Mouse (Mus musculus): ENCODE data around the gene Hmgb1. TPM values are rescaled to one million over a fixed set of nuclear protein-coding genes. Genes with fewer than 3 reads are reported as not detected.
A peak's percentile ranks its signal among the peaks of the same experiment; 100 is the strongest.

The Hmgb1 gene
- polyA plus RNA-seq, 1 experiment from 2014 or later, result 1,696 TPM

- Histone ChIP-seq H3K4me2 (no peak overlapping the region), H3K9me3 (peaks cover 5% of the 10 kb centered on the region; the same call in 1 of the 2 replicates), H3K27me3 (no peaks in the 10 kb centered on the region), H3K4me3 (no peak overlapping the region), H3K9ac (no peak overlapping the region), H3K4me1 (peaks cover 32% of the 10 kb centered on the region), H3K36me3 (no peaks in the 10 kb centered on the region), H3K27ac (no peak overlapping the region)
- WGBS, result 97% methylated on average over 4 of the region's 4 CpGs
- no peak for ATAC-seq (ENCODE audit: insufficient number of reproducible peaks, insufficient read depth, low FRiP score, low TSS enrichment, low read depth)
Observed at GRCm38 (mm10) chr5:149032438-149032837, 151.9 kb downstream of the Hmgb1 start.

GRCm38 (mm10) chr5:149031199-149031750 lies 153.0 kb downstream of the Hmgb1 start:
- peak overlapping the region; percentile 71 for H3K4me2 ChIP-seq
- peak overlapping the region; percentile 73 for H3K9ac ChIP-seq
- H3K27me3 ChIP-seq, result no peaks in the 10 kb centered on the region
- no peaks in the 10 kb centered on the region for H3K36me3 ChIP-seq
- ATAC-seq (ENCODE audit: insufficient number of reproducible peaks, insufficient read depth, low FRiP score, low TSS enrichment, low read depth), result peak; percentile 70
- peaks cover 32% of the 10 kb centered on the region for H3K4me1 ChIP-seq
- H3K4me3 ChIP-seq, result peak overlapping the region; percentile 44
- no peaks in the 10 kb centered on the region for H3K9me3 ChIP-seq
- H3K27ac ChIP-seq, result peak overlapping the region; percentile 90
- 3% methylated on average over 30 of the region's 30 CpGs for WGBS

DNA sequence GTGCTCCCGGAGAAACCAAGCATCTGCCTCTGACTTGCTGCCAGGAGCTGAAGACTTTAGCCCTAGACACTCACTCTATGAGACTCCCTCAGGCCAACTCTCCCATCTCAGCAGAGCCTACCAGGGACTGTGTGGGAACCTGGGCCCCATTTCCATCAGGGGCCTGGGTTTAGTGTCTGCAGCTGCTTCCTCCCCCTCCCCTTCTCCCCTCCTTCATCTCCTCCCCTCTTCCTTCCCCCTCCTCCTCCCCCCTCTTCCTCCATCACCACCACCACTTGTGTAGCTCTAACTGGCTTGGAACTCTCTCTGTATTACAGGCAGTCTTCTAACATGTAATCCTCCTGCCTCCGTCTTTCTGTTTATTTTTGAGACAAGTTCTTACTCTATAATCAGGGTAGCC lies 154.2 kb downstream of the Hmgb1 start:
- H3K4me3 ChIP-seq, result no peak overlapping the region
- no peaks in the 10 kb centered on the region for H3K36me3 ChIP-seq
- H3K4me1 ChIP-seq, result peaks cover 32% of the 10 kb centered on the region
- ATAC-seq (ENCODE audit: insufficient number of reproducible peaks, insufficient read depth, low FRiP score, low TSS enrichment, low read depth), result no peak
- H3K9ac ChIP-seq, result 0 out of 2 replicates have a peak overlapping the region, but pooled peaks have one; percentile 40
- H3K4me2 ChIP-seq, result no peak overlapping the region
- no peaks in the 10 kb centered on the region for H3K9me3 ChIP-seq
- no peaks in the 10 kb centered on the region for H3K27me3 ChIP-seq
- peak overlapping the region; percentile 90 for H3K27ac ChIP-seq
- 50% methylated on average over 2 of the region's 2 CpGs for WGBS

GRCm38 (mm10) chr5:149028394-149028793 lies 155.9 kb downstream of the Hmgb1 start:
- Histone ChIP-seq H3K36me3 (no peaks in the 10 kb centered on the region), H3K27me3 (no peaks in the 10 kb centered on the region), H3K9ac (no peak overlapping the region), H3K4me1 (peaks cover 32% of the 10 kb centered on the region), H3K4me3 (no peak overlapping the region), H3K27ac (no peak overlapping the region), H3K4me2 (no peak overlapping the region), H3K9me3 (no peaks in the 10 kb centered on the region)
- ATAC-seq (ENCODE audit: insufficient number of reproducible peaks, insufficient read depth, low FRiP score, low TSS enrichment, low read depth), result no peak
- WGBS, result 80% methylated on average over 5 of the region's 5 CpGs

- ATAC-seq (ENCODE audit: insufficient number of reproducible peaks, insufficient read depth, low FRiP score, low TSS enrichment, low read depth), result no peak
- Histone ChIP-seq H3K27ac (no peak overlapping the region), H3K9ac (no peak overlapping the region), H3K9me3 (no peaks in the 10 kb centered on the region), H3K27me3 (no peaks in the 10 kb centered on the region), H3K4me2 (no peak overlapping the region), H3K36me3 (no peaks in the 10 kb centered on the region), H3K4me3 (no peak overlapping the region), H3K4me1 (peaks cover 32% of the 10 kb centered on the region)
- 80% methylated on average over 8 of the region's 8 CpGs for WGBS
Observed at GRCm38 (mm10) chr5:149027389-149027788, 156.9 kb downstream of the Hmgb1 start.

DNA sequence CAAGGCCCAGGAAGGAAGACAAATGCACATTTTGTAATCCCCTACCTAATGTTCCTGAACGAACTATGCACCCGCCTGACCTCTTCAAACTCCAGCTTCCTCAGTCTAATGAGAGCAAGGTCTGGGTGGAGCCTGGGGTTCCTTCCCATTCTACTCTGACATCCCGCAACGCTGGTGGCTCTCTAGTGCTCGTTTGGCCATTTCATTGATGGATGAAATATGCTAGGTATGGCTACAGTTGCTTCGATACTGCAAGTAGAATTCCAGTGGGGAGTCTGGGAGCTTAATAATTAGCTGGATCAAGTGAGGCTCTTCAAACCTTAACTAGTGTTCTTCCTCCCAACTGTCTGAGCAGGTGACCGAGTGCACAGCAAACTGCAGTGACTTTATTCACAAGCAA lies 163.2 kb downstream of the Hmgb1 start:
- peaks cover 6% of the 10 kb centered on the region; the same call in 1 of the 2 replicates for H3K4me1 ChIP-seq
- 52% methylated on average over 7 of the region's 7 CpGs for whole genome bisulfite sequencing
- ATAC-seq (ENCODE audit: insufficient number of reproducible peaks, insufficient read depth, low FRiP score, low TSS enrichment, low read depth), result no peak
- no peak overlapping the region for H3K9ac ChIP-seq
- H3K4me3 ChIP-seq, result no peak overlapping the region
- H3K4me2 ChIP-seq, result peak overlapping the region; percentile 37; the same call in 1 of the 2 replicates
- no peaks in the 10 kb centered on the region for H3K9me3 ChIP-seq
- H3K36me3 ChIP-seq, result no peaks in the 10 kb centered on the region
- no peaks in the 10 kb centered on the region for H3K27me3 ChIP-seq
- H3K27ac ChIP-seq, result no peak overlapping the region

GRCm38 (mm10) chr5:149020681-149021062 lies 163.6 kb downstream of the Hmgb1 start:
- H3K4me2 ChIP-seq, result peak overlapping the region; percentile 37
- H3K27ac ChIP-seq, result no peak overlapping the region
- H3K4me1 ChIP-seq, result peaks cover 9% of the 10 kb centered on the region
- no peak overlapping the region for H3K4me3 ChIP-seq
- H3K27me3 ChIP-seq, result no peaks in the 10 kb centered on the region
- 72% methylated on average over 16 of the region's 16 CpGs for WGBS
- H3K9me3 ChIP-seq, result no peaks in the 10 kb centered on the region
- H3K9ac ChIP-seq, result no peak overlapping the region; the same call in 1 of the 2 replicates
- ATAC-seq (ENCODE audit: insufficient number of reproducible peaks, insufficient read depth, low FRiP score, low TSS enrichment, low read depth), result no peak
- H3K36me3 ChIP-seq, result no peaks in the 10 kb centered on the region

DNA sequence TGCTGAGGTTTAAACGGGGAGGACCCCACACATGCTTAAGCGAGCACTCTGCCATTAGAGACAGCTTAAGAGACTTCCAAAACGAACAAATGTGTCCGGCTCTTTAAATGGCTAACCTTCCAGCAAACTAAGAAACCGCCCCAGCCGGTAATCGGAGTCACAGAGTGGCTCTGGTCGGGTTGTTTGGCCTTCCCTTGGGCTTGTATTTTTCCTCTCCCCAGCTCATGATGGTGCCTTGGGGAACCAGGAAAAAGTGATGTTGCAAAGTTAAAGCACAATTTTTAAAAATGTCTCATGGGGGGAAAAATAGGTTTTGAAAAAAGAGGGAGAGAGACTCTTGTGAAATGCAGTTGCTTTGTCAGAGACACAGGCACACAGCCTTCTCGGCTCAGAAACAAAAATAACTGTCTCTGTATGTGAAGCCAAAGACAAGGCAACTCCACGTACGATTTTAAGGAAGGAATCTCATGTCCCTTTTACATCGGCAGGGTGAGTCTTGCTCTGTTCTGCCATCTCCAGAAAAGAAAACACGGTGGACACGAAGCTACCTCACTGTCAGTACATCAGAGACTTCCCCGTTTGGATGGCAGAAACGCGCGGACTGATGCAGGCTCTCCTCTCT lies 164.1 kb downstream of the Hmgb1 start:
- WGBS, result 41% methylated on average over 18 of the region's 18 CpGs

GRCm38 (mm10) chr5:149017666-149018415 lies 166.4 kb downstream of the Hmgb1 start:
- WGBS, result 79% methylated on average over 3 of the region's 3 CpGs
- Histone ChIP-seq H3K9me3 (no peaks in the 10 kb centered on the region), H3K36me3 (no peaks in the 10 kb centered on the region), H3K4me3 (no peak overlapping the region), H3K4me1 (peaks cover 20% of the 10 kb centered on the region), H3K27ac (no peak overlapping the region), H3K27me3 (no peaks in the 10 kb centered on the region), H3K4me2 (no peak overlapping the region), H3K9ac (no peak overlapping the region)
- ATAC-seq (ENCODE audit: insufficient number of reproducible peaks, insufficient read depth, low FRiP score, low TSS enrichment, low read depth), result no peak

More for the DNA sequence above, 164.1 kb downstream of the Hmgb1 start:
- no peak overlapping the region for H3K4me3 ChIP-seq
- no peak overlapping the region; the same call in 1 of the 2 replicates for H3K9ac ChIP-seq
- no peak overlapping the region for H3K27ac ChIP-seq
- ATAC-seq (ENCODE audit: insufficient number of reproducible peaks, insufficient read depth, low FRiP score, low TSS enrichment, low read depth), result no peak
- H3K4me1 ChIP-seq, result peaks cover 9% of the 10 kb centered on the region
- no peaks in the 10 kb centered on the region for H3K36me3 ChIP-seq
- no peaks in the 10 kb centered on the region for H3K9me3 ChIP-seq
- peak overlapping the region; percentile 37 for H3K4me2 ChIP-seq
- no peaks in the 10 kb centered on the region for H3K27me3 ChIP-seq

DNA sequence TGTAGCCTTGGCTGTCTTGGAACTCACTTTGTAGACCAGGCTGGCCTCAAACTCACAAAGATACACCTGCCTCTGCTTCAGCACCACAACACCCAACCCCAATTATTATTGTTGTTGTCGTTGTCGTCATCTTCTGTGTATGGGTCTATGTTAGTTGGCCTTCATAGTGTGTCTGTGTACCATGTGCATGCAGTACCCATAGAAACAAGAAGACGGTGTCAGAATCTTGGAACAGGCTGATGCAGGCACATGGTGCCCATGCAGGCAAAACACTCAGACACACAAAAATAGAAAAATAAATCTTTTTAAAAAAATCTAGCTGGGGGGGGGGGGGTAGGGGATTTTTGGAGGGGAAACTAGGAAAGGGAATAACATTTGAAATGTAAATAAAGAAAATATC lies 167.1 kb downstream of the Hmgb1 start:
- Histone ChIP-seq H3K4me2 (no peak overlapping the region), H3K36me3 (no peaks in the 10 kb centered on the region), H3K4me3 (no peak overlapping the region), H3K27ac (no peak overlapping the region), H3K4me1 (peaks cover 20% of the 10 kb centered on the region), H3K27me3 (no peaks in the 10 kb centered on the region), H3K9ac (no peak overlapping the region), H3K9me3 (no peaks in the 10 kb centered on the region; the same call in 1 of the 2 replicates)
- 88% methylated on average over 3 of the region's 3 CpGs for WGBS
- ATAC-seq (ENCODE audit: insufficient number of reproducible peaks, insufficient read depth, low FRiP score, low TSS enrichment, low read depth), result no peak

- no peak overlapping the region for H3K9ac ChIP-seq
- ATAC-seq (ENCODE audit: insufficient number of reproducible peaks, insufficient read depth, low FRiP score, low TSS enrichment, low read depth), result no peak
Observed at GRCm38 (mm10) chr5:149016261-149016660, 168.0 kb downstream of the Hmgb1 start.

More at GRCm38 (mm10) chr5:149016261-149016660, 168.0 kb downstream of the Hmgb1 start:
- peak overlapping the region; percentile 59 for H3K4me3 ChIP-seq
- no peaks in the 10 kb centered on the region for H3K27me3 ChIP-seq
- no peak overlapping the region for H3K27ac ChIP-seq
- H3K4me2 ChIP-seq, result peak overlapping the region; percentile 84
- H3K36me3 ChIP-seq, result no peaks in the 10 kb centered on the region
- peaks cover 20% of the 10 kb centered on the region for H3K4me1 ChIP-seq
- 62% methylated on average over 5 of the region's 5 CpGs for WGBS
- no peaks in the 10 kb centered on the region; the same call in 1 of the 2 replicates for H3K9me3 ChIP-seq

Measured in embryonic facial prominence, embryonic 13.5 days (tissue).